In genomic region chr8:127092383-127093112, GRCm38 (mm10) we compare ENCODE assay signal across 7 mouse cellular contexts. TPM values are rescaled to one million over a fixed set of nuclear protein-coding genes. Genes with fewer than 3 reads are reported as not detected.
DNase-seq lines count a peak whose midpoint lies in the region; ATAC-seq lines count a peak whose summit lies in the region.

No protein-coding gene starts in this region.

- peak; percentile 51 for DNase-seq in liver
- DNase-seq in urinary bladder, postnatal 36 days (ENCODE audit: low spot score in 2 of 2), result no peak
- DNase-seq in adrenal gland, postnatal 25 days, result no peak

- no peaks in the 10 kb centered on the region for H3K27me3 ChIP-seq in liver, embryonic 12.5 days (replicated peaks)
- H3K27me3 ChIP-seq in embryonic facial prominence, embryonic 15.5 days, result no peaks in the 10 kb centered on the region
- no peaks in the 10 kb centered on the region for H3K27me3 ChIP-seq in hindbrain, embryonic 16.5 days (replicated peaks; ENCODE audit: control insufficient read depth, insufficient read depth, low read length)
- no peaks in the 10 kb centered on the region for H3K27me3 ChIP-seq in midbrain, embryonic 13.5 days

- H3K4me1 ChIP-seq in liver, embryonic 12.5 days, result peaks cover 23% of the 10 kb centered on the region
- H3K4me1 ChIP-seq in embryonic facial prominence, embryonic 15.5 days, result peaks cover 68% of the 10 kb centered on the region
- H3K4me1 ChIP-seq in hindbrain, embryonic 16.5 days (ENCODE audit: control insufficient read depth, insufficient read depth, low read depth, low read length), result peaks cover 16% of the 10 kb centered on the region
- peaks cover 59% of the 10 kb centered on the region for H3K4me1 ChIP-seq in midbrain, embryonic 13.5 days (replicated peaks)

- no peak overlapping the region for H3K4me2 ChIP-seq in liver, embryonic 12.5 days
- H3K4me2 ChIP-seq in embryonic facial prominence, embryonic 15.5 days (replicated peaks), result peak overlapping the region; percentile 35
- H3K4me2 ChIP-seq in hindbrain, embryonic 16.5 days (ENCODE audit: low read length), result peak overlapping the region; percentile 44
- peak overlapping the region; percentile 51 for H3K4me2 ChIP-seq in midbrain, embryonic 13.5 days (replicated peaks)

- no peak overlapping the region for H3K4me3 ChIP-seq in liver, embryonic 12.5 days
- H3K4me3 ChIP-seq in embryonic facial prominence, embryonic 15.5 days (replicated peaks), result peak overlapping the region; percentile 10
- no peak overlapping the region for H3K4me3 ChIP-seq in hindbrain, embryonic 16.5 days (ENCODE audit: low read length)
- peak overlapping the region; percentile 27 for H3K4me3 ChIP-seq in midbrain, embryonic 13.5 days (replicated peaks)

- 39% methylated on average over 10 of the region's 10 CpGs for WGBS in liver, embryonic 12.5 days (ENCODE audit: insufficient replicate concordance)
- 16% methylated on average over 10 of the region's 10 CpGs for WGBS in embryonic facial prominence, embryonic 15.5 days
- 11% methylated on average over 10 of the region's 10 CpGs for WGBS in hindbrain, embryonic 16.5 days
- WGBS in midbrain, embryonic 13.5 days, result 9% methylated on average over 10 of the region's 10 CpGs

- ATAC-seq in liver, embryonic 12.5 days, result no peak
- ATAC-seq in embryonic facial prominence, embryonic 15.5 days (ENCODE audit: insufficient number of reproducible peaks, low FRiP score, low TSS enrichment, low read depth), result 0 out of 2 replicates have a peak, but pooled peaks have one; percentile 49
- peak; percentile 81 for ATAC-seq in hindbrain, embryonic 16.5 days
- peak; percentile 85 for ATAC-seq in midbrain, embryonic 13.5 days

- no peak overlapping the region for H3K9ac ChIP-seq in liver, embryonic 12.5 days
- no peak overlapping the region for H3K9ac ChIP-seq in embryonic facial prominence, embryonic 15.5 days
- H3K9ac ChIP-seq in hindbrain, embryonic 16.5 days (ENCODE audit: low read depth, low read length), result 0 out of 2 replicates have a peak overlapping the region, but pooled peaks have one; percentile 29
- peak overlapping the region; percentile 58 for H3K9ac ChIP-seq in midbrain, embryonic 13.5 days (replicated peaks)

- no peak overlapping the region for H3K27ac ChIP-seq in liver, embryonic 12.5 days
- H3K27ac ChIP-seq in embryonic facial prominence, embryonic 15.5 days (replicated peaks), result peak overlapping the region; percentile 79
- H3K27ac ChIP-seq in hindbrain, embryonic 16.5 days (ENCODE audit: low read depth, low read length), result peak overlapping the region; percentile 41
- peak overlapping the region; percentile 87 for H3K27ac ChIP-seq in midbrain, embryonic 13.5 days

- H3K36me3 ChIP-seq in liver, embryonic 12.5 days, result no peaks in the 10 kb centered on the region
- no peaks in the 10 kb centered on the region for H3K36me3 ChIP-seq in embryonic facial prominence, embryonic 15.5 days
- H3K36me3 ChIP-seq in hindbrain, embryonic 16.5 days (ENCODE audit: control insufficient read depth, insufficient read depth, low read length), result no peaks in the 10 kb centered on the region
- H3K36me3 ChIP-seq in midbrain, embryonic 13.5 days, result no peaks in the 10 kb centered on the region

- no peaks in the 10 kb centered on the region for H3K9me3 ChIP-seq in liver, embryonic 12.5 days (replicated peaks)
- H3K9me3 ChIP-seq in embryonic facial prominence, embryonic 15.5 days (replicated peaks), result no peaks in the 10 kb centered on the region
- no peaks in the 10 kb centered on the region for H3K9me3 ChIP-seq in hindbrain, embryonic 16.5 days (ENCODE audit: control insufficient read depth, low read length)
- no peaks in the 10 kb centered on the region for H3K9me3 ChIP-seq in midbrain, embryonic 13.5 days

RNA-seq across cellular contexts. Expression of gene Pard3, which starts 28.9 kb away (rescaled TPM):
- 8.5 and 9.7 TPM in 2 replicates for polyA plus RNA-seq in liver, embryonic 12.5 days (2016; fragmentation: Nextera tagmentation; extraction: Ambion mirVana)
- polyA plus RNA-seq in embryonic facial prominence, embryonic 15.5 days (2015; fragmentation: Nextera tagmentation; extraction: Ambion mirVana), result 38.1 and 38.3 TPM in 2 replicates
- polyA plus RNA-seq in hindbrain, embryonic 16.5 days (2015; fragmentation: Nextera tagmentation; extraction: Ambion mirVana), result 12.1 and 14.3 TPM in 2 replicates
- 20.0 and 22.8 TPM in 2 replicates for polyA plus RNA-seq in midbrain, embryonic 13.5 days (2015; fragmentation: Nextera tagmentation; extraction: Ambion mirVana)
- 48.5 and 66.0 TPM in 2 replicates for total RNA-seq in adrenal gland, postnatal 25 days (2021)

Comparison
In these comparisons a context has a peak if more than half of its experiments do, and no peak if none do; other contexts are left out.
1. H3K4me3 ChIP-seq: peak in embryonic facial prominence, embryonic 15.5 days (single experiment) and midbrain, embryonic 13.5 days (single experiment); none in liver, embryonic 12.5 days (single experiment) and hindbrain, embryonic 16.5 days (single experiment).
2. H3K9ac ChIP-seq: peak in hindbrain, embryonic 16.5 days (single experiment) and midbrain, embryonic 13.5 days (single experiment); none in liver, embryonic 12.5 days (single experiment) and embryonic facial prominence, embryonic 15.5 days (single experiment).